Mouse (Mus musculus): ENCODE measurements around the gene Setd7. TPM values are rescaled to one million over a fixed set of nuclear protein-coding genes. Genes with fewer than 3 reads are reported as not detected.

The Setd7 gene
- total and polyA plus RNA-seq, 3 experiments: 17.6 to 53.2 (median 37.2) TPM

GRCm38 (mm10) chr3:51517878-51518762 is 42.6 kb downstream of the Setd7 start:
- no peak for DNase-seq

GRCm38 (mm10) chr3:51517467-51517866 is 43.2 kb downstream of the Setd7 start:
- no peak for DNase-seq

GRCm38 (mm10) chr3:51511983-51512382 is 48.7 kb downstream of the Setd7 start:
- DNase-seq: peak; percentile 11

- peak; percentile 77 for DNase-seq
Observed at GRCm38 (mm10) chr3:51510903-51511302, 49.8 kb downstream of the Setd7 start.

GRCm38 (mm10) chr3:51505465-51505864 is 55.2 kb downstream of the Setd7 start:
- DNase-seq: no peak

GRCm38 (mm10) chr3:51504385-51504952 is 56.2 kb downstream of the Setd7 start:
- DNase-seq: no peak

- DNase-seq: no peak
Observed at GRCm38 (mm10) chr3:51499876-51500275, 60.8 kb downstream of the Setd7 start.

- no peak for DNase-seq
Observed at GRCm38 (mm10) chr3:51498659-51499058, 62.0 kb downstream of the Setd7 start.

- no peak for DNase-seq
Observed at GRCm38 (mm10) chr3:51497978-51498377, 62.7 kb downstream of the Setd7 start.

GRCm38 (mm10) chr3:51495646-51496045 is 65.0 kb downstream of the Setd7 start:
- DNase-seq: no peak

GRCm38 (mm10) chr3:51494466-51494865 is 66.2 kb downstream of the Setd7 start:
- no peak for DNase-seq

- DNase-seq: no peak
Observed at GRCm38 (mm10) chr3:51493272-51493838, 67.3 kb downstream of the Setd7 start.

- no peak for DNase-seq
Observed at GRCm38 (mm10) chr3:51490088-51490753, 70.5 kb downstream of the Setd7 start.

GRCm38 (mm10) chr3:51486491-51487195 is 74.0 kb downstream of the Setd7 start:
- DNase-seq: no peak

- no peak for DNase-seq
Observed at GRCm38 (mm10) chr3:51485347-51485746, 75.3 kb downstream of the Setd7 start.

- DNase-seq: no peak
Observed at GRCm38 (mm10) chr3:51484370-51484769, 76.3 kb downstream of the Setd7 start.

- DNase-seq: peak; percentile 98
Observed at GRCm38 (mm10) chr3:51483741-51484359, 76.8 kb downstream of the Setd7 start, which contains the start of gene Rab33b. Gene Rab33b (plus strand): TSS chr3:51483920.

GRCm38 (mm10) chr3:51482781-51483180 is 77.9 kb downstream of the Setd7 start:
- DNase-seq: no peak

- no peak for DNase-seq
Observed at GRCm38 (mm10) chr3:51481881-51482280, 78.8 kb downstream of the Setd7 start.

GRCm38 (mm10) chr3:51481059-51481458 is 79.6 kb downstream of the Setd7 start:
- DNase-seq: no peak

GRCm38 (mm10) chr3:51479893-51480292 is 80.8 kb downstream of the Setd7 start:
- no peak for DNase-seq

All from adrenal gland, adult 2 months (tissue).